Mouse (Mus musculus) lung, adult 18-20 months (tissue): ENCODE measurements at regions not wholly inside any gene's neighbourhood (a gene's known extent, or its start where the extent isn't known, plus 50 kb on each side); places are given as distances from the start of the nearest gene placed in this dataset.
"Not testable (repeated sequence)": the region's sequence is repeated elsewhere in the genome, so short reads cannot be mapped to it uniquely, and the experiment has no call there.

ENCODE experiments used
- DNase-seq, 2 experiments: peaks; one replicate each; pipeline ENCODE4 v3.0.0; 2022; ENCODE audit warnings: mixed read lengths in 2 of 2

GRCm38 (mm10) chr10:118603857-118604414, 163.1 kb downstream of the Ifng start:
- no peak for DNase-seq

- no peak for DNase-seq
Observed at GRCm38 (mm10) chr10:118605156-118605821, 164.4 kb downstream of the Ifng start.

- DNase-seq, result no peak
Observed at GRCm38 (mm10) chr10:118607418-118607817, 166.6 kb downstream of the Ifng start.

- DNase-seq, result no peak
Observed at GRCm38 (mm10) chr10:118608376-118609145, 167.7 kb downstream of the Ifng start.

GRCm38 (mm10) chr10:118609157-118609556, 168.3 kb downstream of the Ifng start:
- no peak for DNase-seq

GRCm38 (mm10) chr10:118610868-118611461, 170.1 kb downstream of the Ifng start:
- DNase-seq, result no peak

GRCm38 (mm10) chr10:118612091-118612490, 171.2 kb downstream of the Ifng start:
- DNase-seq, result no peak

GRCm38 (mm10) chr10:118613056-118613695, 172.3 kb downstream of the Ifng start:
- no peak for DNase-seq

- no peak for DNase-seq
Observed at GRCm38 (mm10) chr10:118614251-118614865, 173.5 kb downstream of the Ifng start.

GRCm38 (mm10) chr10:118615131-118616020, 174.5 kb downstream of the Ifng start:
- no peak for DNase-seq

- DNase-seq, result no peak
Observed at GRCm38 (mm10) chr10:118616031-118616615, 175.3 kb downstream of the Ifng start.

GRCm38 (mm10) chr10:118617291-118618044, 176.6 kb downstream of the Ifng start:
- no peak for DNase-seq

GRCm38 (mm10) chr10:118618251-118618650, 177.4 kb downstream of the Ifng start:
- not testable (repeated sequence) for DNase-seq

GRCm38 (mm10) chr10:118618766-118619600, 178.1 kb downstream of the Ifng start:
- DNase-seq, result no peak

- no peak for DNase-seq
Observed at GRCm38 (mm10) chr10:118619601-118620000, 178.8 kb downstream of the Ifng start.

GRCm38 (mm10) chr10:118620611-118621010, 179.8 kb downstream of the Ifng start:
- no peak for DNase-seq

- DNase-seq, result no peak
Observed at GRCm38 (mm10) chr10:118621546-118621945, 180.7 kb downstream of the Ifng start.

- no peak for DNase-seq
Observed at GRCm38 (mm10) chr10:118622131-118622530, 181.3 kb downstream of the Ifng start.

GRCm38 (mm10) chr10:118622916-118623315, 182.1 kb downstream of the Ifng start:
- DNase-seq, result no peak
